Mouse (Mus musculus): ENCODE measurements at regions not wholly inside any gene's neighbourhood (a gene's known extent, or its start where the extent isn't known, plus 50 kb on each side); places are given as distances from the start of the nearest gene placed in this dataset.
A peak's percentile ranks its signal among the peaks of the same experiment; 100 is the strongest.

GRCm38 (mm10) chr10:19412926-19413325, 56.6 kb downstream of the Olig3 start:
- no peak for DNase-seq (ENCODE audit: low read depth)

- DNase-seq (ENCODE audit: low read depth), result no peak
Measured at GRCm38 (mm10) chr10:19413935-19414334, 57.6 kb downstream of the Olig3 start.

DNA sequence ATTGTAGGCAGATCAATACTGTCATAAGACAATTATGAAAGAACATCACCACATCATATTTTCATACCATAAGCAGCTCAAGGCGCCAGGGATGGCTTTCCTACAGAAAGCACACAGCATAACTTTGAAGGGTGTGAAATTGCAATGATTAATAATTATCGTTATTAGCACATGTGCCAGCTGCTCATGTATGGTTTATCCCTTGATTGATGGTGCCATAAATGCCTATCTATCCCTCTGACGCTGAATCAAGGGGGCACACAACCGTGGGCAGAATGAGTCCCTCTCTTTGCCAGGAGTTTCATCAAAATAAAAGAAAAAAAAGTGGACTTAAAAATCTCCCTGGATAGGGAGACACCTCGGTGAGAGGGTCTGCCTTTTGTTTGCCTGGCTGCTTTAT, 58.5 kb downstream of the Olig3 start:
- no peak for DNase-seq (ENCODE audit: low read depth)

GRCm38 (mm10) chr10:19424030-19424429, 67.7 kb downstream of the Olig3 start:
- DNase-seq (ENCODE audit: low read depth), result no peak

- no peak for DNase-seq (ENCODE audit: low read depth)
Measured at GRCm38 (mm10) chr10:19424961-19425360, 68.6 kb downstream of the Olig3 start.

GRCm38 (mm10) chr10:19426835-19427234, 70.5 kb downstream of the Olig3 start:
- DNase-seq (ENCODE audit: low read depth), result no peak

- DNase-seq (ENCODE audit: low read depth), result no peak
Measured at GRCm38 (mm10) chr10:19432515-19432914, 76.2 kb downstream of the Olig3 start.

GRCm38 (mm10) chr10:19434661-19435060, 78.3 kb downstream of the Olig3 start:
- DNase-seq (ENCODE audit: low read depth), result no peak

DNA sequence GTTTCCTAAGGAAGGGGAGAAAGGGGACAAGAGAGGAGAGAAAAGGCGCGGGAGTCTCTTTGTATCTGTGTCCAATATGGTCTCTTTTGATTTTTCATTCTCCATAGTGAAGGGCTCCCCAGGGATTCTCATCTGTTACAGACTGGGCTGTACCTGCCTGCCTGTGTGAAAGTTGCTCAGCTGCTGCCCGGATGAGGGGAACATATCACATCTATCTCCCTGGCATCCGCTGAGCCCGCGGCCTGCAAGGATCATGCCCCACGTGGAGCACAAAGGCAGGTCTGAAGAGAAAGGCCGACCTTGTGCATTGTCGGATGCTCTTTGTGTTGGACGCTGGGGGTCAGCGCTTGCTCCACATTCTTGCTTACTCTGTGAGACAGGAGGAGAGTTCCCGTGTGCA, 85.5 kb downstream of the Olig3 start:
- no peak for DNase-seq (ENCODE audit: low read depth)

GRCm38 (mm10) chr10:19443516-19443915, 87.2 kb downstream of the Olig3 start:
- no peak for DNase-seq (ENCODE audit: low read depth)

DNA sequence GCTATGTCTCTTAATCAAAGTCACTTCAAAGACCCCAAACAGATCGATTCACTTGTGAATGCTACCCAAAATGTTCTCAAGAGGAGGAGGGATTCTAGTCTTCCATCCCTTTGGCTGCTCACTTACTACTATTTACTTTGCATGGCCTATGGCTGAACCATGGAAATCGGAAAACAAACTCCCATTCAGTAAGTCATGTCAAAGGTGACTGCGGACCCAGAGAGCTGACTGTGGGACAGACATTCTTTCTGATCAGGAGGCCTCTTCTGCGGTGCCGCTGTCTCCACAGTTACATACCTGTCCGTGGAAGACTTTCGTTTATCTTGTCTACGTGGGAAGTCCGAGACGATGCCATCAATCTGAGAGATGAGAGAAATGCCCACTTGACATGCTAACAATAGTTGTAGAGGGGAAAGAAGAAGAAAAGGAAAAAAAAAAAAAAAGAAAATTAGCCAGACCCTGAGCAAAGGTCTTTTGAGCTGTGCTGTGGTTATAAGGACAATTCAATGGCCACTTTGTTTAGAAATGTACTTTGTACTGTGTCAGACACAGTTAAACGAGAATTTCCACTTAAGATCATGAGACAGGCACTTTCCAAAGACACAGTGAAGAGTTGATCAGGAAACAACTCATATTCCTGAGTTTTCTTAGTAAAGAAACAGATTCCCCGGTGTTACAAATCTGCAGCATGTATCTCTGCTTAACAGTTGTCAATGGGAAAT, 92.7 kb downstream of the Olig3 start:
- DNase-seq (ENCODE audit: low read depth), result no peak

DNA sequence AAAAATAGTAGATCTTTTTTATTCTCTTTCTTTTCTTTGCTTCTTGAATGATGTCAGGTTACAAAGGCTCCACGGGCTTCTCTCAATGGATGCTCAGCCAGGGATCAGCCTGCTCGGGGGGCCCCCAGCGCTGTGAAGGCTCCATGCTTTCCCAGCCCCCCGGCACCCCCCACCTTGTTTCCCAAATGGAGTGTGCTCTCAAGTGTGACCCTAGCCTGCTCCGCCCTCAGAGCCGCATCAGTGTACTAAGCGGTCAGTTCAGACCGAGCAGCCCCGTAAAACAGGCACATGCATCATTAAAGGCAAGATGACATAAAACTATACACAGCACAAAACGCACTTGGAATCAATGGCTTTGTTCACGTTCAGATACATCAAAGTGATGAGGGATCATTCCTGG, 102.7 kb downstream of the Olig3 start:
- DNase-seq (ENCODE audit: low read depth), result no peak

- no peak for DNase-seq (ENCODE audit: low read depth)
Measured at GRCm38 (mm10) chr10:19459709-19460108, 103.4 kb downstream of the Olig3 start.

DNA sequence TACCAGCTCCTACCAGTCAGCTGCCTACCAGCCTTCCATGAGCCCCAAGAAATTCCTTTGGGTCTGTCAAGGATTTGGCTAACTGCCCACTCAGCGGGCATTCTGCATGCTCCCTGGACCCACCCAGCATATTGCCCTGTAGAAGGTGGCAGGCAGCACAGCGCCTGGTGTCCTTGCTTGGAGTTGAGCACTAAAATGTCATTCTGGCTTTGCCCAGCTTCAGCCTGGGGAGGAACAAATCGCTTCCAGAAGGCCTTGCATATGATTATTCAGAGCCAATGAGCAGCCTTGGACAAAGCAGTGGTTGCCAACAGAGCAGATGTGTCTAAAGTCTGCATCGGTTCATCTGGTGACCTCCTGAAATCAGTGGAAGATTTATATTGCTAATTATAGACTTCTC, 103.8 kb downstream of the Olig3 start:
- no peak for DNase-seq (ENCODE audit: low read depth)

- DNase-seq (ENCODE audit: low read depth), result no peak
Measured at GRCm38 (mm10) chr10:19463800-19464199, 107.5 kb downstream of the Olig3 start.

GRCm38 (mm10) chr10:19464504-19464903, 108.2 kb downstream of the Olig3 start:
- DNase-seq (ENCODE audit: low read depth), result peak; percentile 56

GRCm38 (mm10) chr10:19471349-19472040, 115.2 kb downstream of the Olig3 start:
- DNase-seq (ENCODE audit: low read depth), result no peak

GRCm38 (mm10) chr10:19472066-19472465, 115.7 kb downstream of the Olig3 start:
- no peak for DNase-seq (ENCODE audit: low read depth)

DNA sequence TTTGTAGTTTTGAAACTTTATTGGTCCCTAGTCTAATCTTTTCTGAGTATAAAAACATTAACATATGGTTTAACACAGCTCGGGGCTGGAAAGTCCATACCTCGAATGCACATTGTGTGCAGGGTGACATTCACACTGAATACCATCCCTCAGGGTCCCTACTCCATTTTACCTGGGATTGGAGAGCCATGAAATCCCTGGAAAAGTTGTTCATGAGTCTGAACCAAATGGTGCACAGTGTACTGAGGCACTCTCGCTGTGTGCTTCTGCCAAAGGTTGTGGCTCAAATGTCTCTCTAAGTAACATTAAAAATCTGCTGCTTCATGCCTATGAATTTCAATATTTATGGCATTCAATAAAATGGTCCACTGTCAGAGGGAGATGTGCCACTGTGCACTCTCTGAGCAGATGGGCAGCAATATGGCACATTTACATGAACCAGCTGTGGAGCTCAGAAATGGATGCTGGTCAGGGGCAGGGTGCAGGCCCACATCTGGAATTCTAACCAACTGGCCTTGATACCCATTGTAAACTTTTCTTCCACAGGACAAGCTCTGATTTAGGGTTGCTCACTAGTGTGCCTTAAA, 116.7 kb downstream of the Olig3 start:
- no peak for DNase-seq (ENCODE audit: low read depth)

DNA sequence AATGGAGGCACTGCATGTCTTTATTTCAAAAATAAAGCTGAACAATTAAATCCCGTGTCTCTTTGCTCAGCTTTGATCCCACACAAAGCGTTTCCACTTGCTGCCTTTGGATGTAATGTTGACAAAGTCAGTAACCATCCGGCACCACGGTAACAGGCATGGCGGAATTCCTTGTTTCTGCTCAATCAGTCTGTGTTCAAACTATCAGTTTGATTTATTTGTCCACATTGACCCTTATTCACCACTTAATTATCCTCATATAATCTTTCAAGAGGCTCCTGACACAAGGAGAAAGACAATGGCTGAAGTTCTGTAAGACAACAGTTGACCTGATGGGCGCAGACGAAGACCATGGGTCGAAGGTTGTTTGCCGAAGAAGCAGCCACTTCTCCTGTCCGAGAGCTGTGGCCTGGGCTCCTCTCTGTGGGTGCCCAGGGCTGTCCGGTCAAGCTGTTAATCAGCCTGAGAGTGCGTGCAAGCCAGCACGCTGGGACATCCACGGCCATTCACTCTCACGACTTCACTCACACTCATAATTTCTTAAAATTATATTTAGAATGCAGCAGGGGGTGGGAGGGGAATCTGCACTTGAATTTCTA, 106.1 kb upstream of the Ifngr1 start:
- no peak for DNase-seq (ENCODE audit: low read depth)

- DNase-seq (ENCODE audit: low read depth), result no peak
Measured at GRCm38 (mm10) chr10:19490500-19490899, 101.2 kb upstream of the Ifngr1 start.

DNA sequence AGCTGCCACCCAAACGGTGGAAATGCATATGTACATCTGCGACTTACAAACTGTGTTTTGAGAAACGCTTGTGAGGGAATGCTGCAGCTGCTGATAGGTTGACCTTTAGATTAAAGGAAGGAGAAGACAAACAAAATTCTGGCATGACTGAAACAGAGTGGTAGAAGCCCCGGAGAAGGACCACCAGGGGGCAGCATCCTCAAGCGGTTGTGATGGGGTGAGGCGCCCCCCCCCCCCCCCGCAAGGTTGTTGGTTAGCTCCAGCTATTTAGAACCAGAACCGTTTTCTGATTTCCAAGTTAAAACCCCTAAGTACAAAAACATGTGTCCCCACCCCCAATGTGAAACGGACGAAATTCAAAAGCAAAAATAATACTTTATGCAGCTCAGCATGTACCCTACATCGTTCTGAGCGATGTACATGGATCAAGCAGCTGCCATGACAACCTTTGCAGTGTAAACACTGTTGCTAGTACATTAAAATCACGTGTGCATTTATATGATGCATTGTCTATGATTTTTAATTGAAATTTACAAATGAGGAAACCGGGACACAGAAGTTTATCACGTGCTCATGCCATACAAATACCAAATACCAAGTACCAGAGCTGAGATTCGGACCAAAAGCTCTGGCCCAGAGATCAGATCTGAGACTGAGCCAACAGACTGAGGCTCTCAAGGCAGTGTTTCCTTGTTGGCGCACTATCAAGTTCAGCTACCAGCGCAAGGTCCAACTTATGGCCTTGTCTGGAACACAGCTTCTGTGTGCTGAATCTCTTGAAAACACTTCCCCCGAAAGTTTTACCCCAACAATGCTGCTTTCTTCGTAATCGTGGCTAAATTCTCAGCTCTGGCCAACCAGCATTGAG, 100.0 kb upstream of the Ifngr1 start:
- DNase-seq (ENCODE audit: low read depth), result no peak
